Mouse (Mus musculus): ENCODE measurements at regions not wholly inside any gene's neighbourhood (a gene's known extent, or its start where the extent isn't known, plus 50 kb on each side); places are given as distances from the start of the nearest gene placed in this dataset.

- Histone ChIP-seq H3K4me1 (replicated peaks; ENCODE audit: control insufficient read depth in 2 of 2, insufficient read depth in 2 of 2, low read length in 1 of 2) (no peaks in the 10 kb centered on the region), H3K27me3 (ENCODE audit: control insufficient read depth, insufficient read depth, low read length) (no peaks in the 10 kb centered on the region), H3K9ac (replicated peaks) (no peak overlapping the region), H3K4me3 (ENCODE audit: insufficient read depth in 1 of 2, low read depth in 2 of 2, low read length in 2 of 2) (no peak overlapping the region), H3K27ac (no peak overlapping the region), H3K36me3 (replicated peaks; ENCODE audit: control insufficient read depth, insufficient read depth, low read depth) (no peaks in the 10 kb centered on the region), H3K9me3 (ENCODE audit: control insufficient read depth, low read length) (no peaks in the 10 kb centered on the region), H3K4me2 (ENCODE audit: low read depth) (no peak overlapping the region)
- WGBS (ENCODE audit: insufficient replicate concordance) = 71% methylated on average over 2 of the region's 2 CpGs
- TF ChIP-seq EP300 (IDR thresholded peaks at IDR 0.05; ENCODE audit: low read depth) (no peak), CTCF (IDR thresholded peaks at IDR 0.05; ENCODE audit: low read depth) (no peak)
- DNase-seq (ENCODE audit: low read depth in 3 of 3, low spot score in 3 of 3) = no peak
- no peak for ATAC-seq (ENCODE audit: insufficient read depth)
Observed at GRCm38 (mm10) chr2:172765260-172765659, 174.9 kb downstream of the Bmp7 start.

- Histone ChIP-seq H3K4me2 (ENCODE audit: low read depth) (no peak overlapping the region), H3K4me3 (ENCODE audit: insufficient read depth in 1 of 2, low read depth in 2 of 2, low read length in 2 of 2) (no peak overlapping the region), H3K4me1 (replicated peaks; ENCODE audit: control insufficient read depth in 2 of 2, insufficient read depth in 2 of 2, low read length in 1 of 2) (no peaks in the 10 kb centered on the region), H3K9ac (replicated peaks) (no peak overlapping the region), H3K27me3 (ENCODE audit: control insufficient read depth, insufficient read depth, low read length) (no peaks in the 10 kb centered on the region), H3K36me3 (replicated peaks; ENCODE audit: control insufficient read depth, insufficient read depth, low read depth) (no peaks in the 10 kb centered on the region), H3K9me3 (ENCODE audit: control insufficient read depth, low read length) (no peaks in the 10 kb centered on the region), H3K27ac (no peak overlapping the region)
- WGBS (ENCODE audit: insufficient replicate concordance) = 49% methylated on average over 7 of the region's 7 CpGs
- TF ChIP-seq CTCF (IDR thresholded peaks at IDR 0.05; ENCODE audit: low read depth) (no peak), EP300 (IDR thresholded peaks at IDR 0.05; ENCODE audit: low read depth) (no peak)
- DNase-seq (ENCODE audit: low read depth in 3 of 3, low spot score in 3 of 3) = no peak
- ATAC-seq (ENCODE audit: insufficient read depth) = no peak
Observed at GRCm38 (mm10) chr2:172766403-172766802, 173.7 kb downstream of the Bmp7 start.

- TF ChIP-seq CTCF (IDR thresholded peaks at IDR 0.05; ENCODE audit: low read depth) (no peak), EP300 (IDR thresholded peaks at IDR 0.05; ENCODE audit: low read depth) (no peak)
- H3K27me3 ChIP-seq (ENCODE audit: control insufficient read depth, insufficient read depth, low read length) = no peaks in the 10 kb centered on the region
- DNase-seq (ENCODE audit: low read depth in 3 of 3, low spot score in 3 of 3) (no peak), ATAC-seq (ENCODE audit: insufficient read depth) (no peak)
- no peak overlapping the region for H3K9ac ChIP-seq (replicated peaks)
- H3K9me3 ChIP-seq (ENCODE audit: control insufficient read depth, low read length) = no peaks in the 10 kb centered on the region
- H3K4me2 ChIP-seq (ENCODE audit: low read depth) = no peak overlapping the region
- 59% methylated on average over 8 of the region's 8 CpGs for WGBS (ENCODE audit: insufficient replicate concordance)
- H3K27ac ChIP-seq = no peak overlapping the region
- H3K36me3 ChIP-seq (replicated peaks; ENCODE audit: control insufficient read depth, insufficient read depth, low read depth) = no peaks in the 10 kb centered on the region
- H3K4me1 ChIP-seq (replicated peaks; ENCODE audit: control insufficient read depth in 2 of 2, insufficient read depth in 2 of 2, low read length in 1 of 2) = no peaks in the 10 kb centered on the region
- no peak overlapping the region for H3K4me3 ChIP-seq (ENCODE audit: insufficient read depth in 1 of 2, low read depth in 2 of 2, low read length in 2 of 2)
Observed at GRCm38 (mm10) chr2:172768756-172769155, 171.4 kb downstream of the Bmp7 start.

- no peak overlapping the region for H3K27ac ChIP-seq
- no peaks in the 10 kb centered on the region for H3K9me3 ChIP-seq (ENCODE audit: control insufficient read depth, low read length)
- WGBS (ENCODE audit: insufficient replicate concordance) = 65% methylated on average over 6 of the region's 6 CpGs
- no peaks in the 10 kb centered on the region for H3K4me1 ChIP-seq (replicated peaks; ENCODE audit: control insufficient read depth in 2 of 2, insufficient read depth in 2 of 2, low read length in 1 of 2)
- no peak overlapping the region for H3K4me3 ChIP-seq (ENCODE audit: insufficient read depth in 1 of 2, low read depth in 2 of 2, low read length in 2 of 2)
- H3K36me3 ChIP-seq (replicated peaks; ENCODE audit: control insufficient read depth, insufficient read depth, low read depth) = no peaks in the 10 kb centered on the region
- TF ChIP-seq EP300 (IDR thresholded peaks at IDR 0.05; ENCODE audit: low read depth) (no peak), CTCF (IDR thresholded peaks at IDR 0.05; ENCODE audit: low read depth) (no peak)
- no peak for ATAC-seq (ENCODE audit: insufficient read depth)
- H3K4me2 ChIP-seq (ENCODE audit: low read depth) = no peak overlapping the region
- no peaks in the 10 kb centered on the region for H3K27me3 ChIP-seq (ENCODE audit: control insufficient read depth, insufficient read depth, low read length)
- DNase-seq (ENCODE audit: low read depth in 3 of 3, low spot score in 3 of 3) = no peak
- H3K9ac ChIP-seq (replicated peaks) = no peak overlapping the region
Observed at GRCm38 (mm10) chr2:172770061-172770460, 170.1 kb downstream of the Bmp7 start.

- Histone ChIP-seq H3K27me3 (ENCODE audit: control insufficient read depth, insufficient read depth, low read length) (no peaks in the 10 kb centered on the region), H3K4me2 (ENCODE audit: low read depth) (no peak overlapping the region), H3K27ac (no peak overlapping the region), H3K4me3 (ENCODE audit: insufficient read depth in 1 of 2, low read depth in 2 of 2, low read length in 2 of 2) (no peak overlapping the region), H3K9ac (replicated peaks) (no peak overlapping the region), H3K36me3 (replicated peaks; ENCODE audit: control insufficient read depth, insufficient read depth, low read depth) (no peaks in the 10 kb centered on the region), H3K4me1 (replicated peaks; ENCODE audit: control insufficient read depth in 2 of 2, insufficient read depth in 2 of 2, low read length in 1 of 2) (no peaks in the 10 kb centered on the region), H3K9me3 (ENCODE audit: control insufficient read depth, low read length) (no peaks in the 10 kb centered on the region)
- DNase-seq (ENCODE audit: low read depth in 3 of 3, low spot score in 3 of 3) (no peak), ATAC-seq (ENCODE audit: insufficient read depth) (no peak)
- 65% methylated on average over 14 of the region's 14 CpGs for WGBS (ENCODE audit: insufficient replicate concordance)
- TF ChIP-seq EP300 (IDR thresholded peaks at IDR 0.05; ENCODE audit: low read depth) = no peak
- TF ChIP-seq CTCF (IDR thresholded peaks at IDR 0.05; ENCODE audit: low read depth) = no peak
Observed at GRCm38 (mm10) chr2:172770606-172771005, 169.5 kb downstream of the Bmp7 start.

Data from liver, embryonic 14.5 days (tissue).